Mouse (Mus musculus): ENCODE data around the gene AC109138.7.
"Not testable (repeated sequence)": the region's sequence is repeated elsewhere in the genome, so short reads cannot be mapped to it uniquely, and the experiment has no call there.

Gene AC109138.7

DNA sequence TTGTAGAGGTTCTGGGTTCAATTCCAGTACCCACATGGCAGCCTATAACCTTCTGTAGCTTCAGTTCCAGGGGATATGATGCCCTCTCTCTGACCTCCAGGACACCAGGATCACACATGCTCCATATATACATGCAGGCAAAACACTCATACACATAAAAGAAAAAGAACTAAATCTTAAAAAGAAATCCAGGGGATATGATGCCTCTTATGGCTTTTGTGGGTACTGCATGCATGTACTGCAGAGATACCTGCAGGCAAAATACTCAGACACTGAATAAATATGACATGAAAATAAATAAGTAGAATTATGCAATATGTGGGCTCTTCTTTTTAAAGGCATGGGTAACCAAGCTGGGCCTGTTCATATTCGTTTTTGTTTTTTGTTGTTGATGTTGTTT, 32.9 kb downstream of the AC109138.7 start:
- DNase-seq (ENCODE audit: low read depth in 2 of 2, low spot score in 2 of 2): peak in 1 of 2 experiments; percentile 38

DNA sequence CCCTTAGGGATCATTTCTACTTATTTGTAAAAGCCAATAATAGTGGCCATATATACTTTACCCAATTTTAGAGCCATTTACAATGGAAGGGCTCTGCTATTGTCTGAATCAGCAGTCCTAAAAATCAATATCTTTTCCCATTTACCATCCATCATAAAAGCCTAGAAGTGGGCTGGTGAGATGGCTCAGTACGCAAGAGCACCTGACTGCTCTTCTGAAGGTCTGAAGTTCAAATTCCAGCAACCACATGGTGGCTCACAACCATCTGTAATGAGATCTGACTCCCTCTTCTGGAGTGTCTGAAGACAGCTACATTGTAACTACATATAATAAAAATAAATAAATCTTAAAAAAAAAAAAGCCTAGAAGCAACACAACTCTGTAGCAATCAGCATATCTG, 34.5 kb downstream of the AC109138.7 start:
- DNase-seq (ENCODE audit: low read depth in 2 of 2, low spot score in 2 of 2): not testable (repeated sequence)

DNA sequence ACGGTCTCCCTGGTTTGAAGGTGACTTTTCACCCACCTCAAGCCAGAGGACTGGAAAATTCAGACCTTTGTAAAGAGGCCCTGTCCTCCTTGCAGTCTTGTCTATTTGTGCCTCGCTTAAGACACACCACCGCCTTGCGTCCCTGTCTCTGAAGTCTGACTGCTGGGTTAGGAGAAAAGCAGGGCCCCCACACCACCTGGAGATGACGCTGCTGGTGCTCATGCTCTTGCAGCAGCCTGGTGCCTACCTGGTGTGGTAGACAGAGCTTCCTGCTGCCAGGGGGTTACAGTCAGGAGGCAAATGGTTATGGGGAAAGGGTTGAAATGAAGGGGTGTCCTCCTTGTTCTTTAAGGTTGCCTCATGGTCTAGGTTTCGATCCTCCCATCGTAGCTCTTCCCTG, 40.1 kb downstream of the AC109138.7 start:
- DNase-seq (ENCODE audit: low read depth in 2 of 2, low spot score in 2 of 2): no peak

DNA sequence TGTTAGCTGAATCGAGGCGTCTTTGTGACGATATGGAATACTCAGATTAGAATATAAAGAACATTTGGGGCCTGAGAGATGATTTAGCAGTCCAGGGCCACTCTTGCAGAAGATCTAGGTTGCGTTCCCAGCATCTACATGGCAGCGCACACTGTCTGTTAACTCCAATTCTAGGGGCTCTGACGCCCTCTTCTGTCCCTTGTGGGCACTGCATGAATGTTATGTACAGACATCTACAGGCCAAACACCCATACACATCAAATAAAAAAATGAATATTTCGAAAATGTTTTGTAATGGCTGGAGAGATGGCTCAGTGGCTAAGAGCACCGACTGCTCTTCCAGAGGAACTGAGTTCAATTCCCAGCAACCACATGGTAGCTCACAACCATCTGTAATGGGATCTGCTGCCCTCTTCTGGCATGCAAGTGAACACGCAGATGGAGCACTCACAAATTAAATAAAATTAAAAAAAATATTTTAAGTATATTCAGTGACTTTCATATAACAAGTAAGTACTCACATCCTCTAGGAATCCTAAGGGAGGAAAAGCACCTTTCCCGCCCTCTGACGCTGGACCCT, 41.5 kb downstream of the AC109138.7 start:
- no peak for DNase-seq (ENCODE audit: low read depth in 2 of 2, low spot score in 2 of 2)

DNA sequence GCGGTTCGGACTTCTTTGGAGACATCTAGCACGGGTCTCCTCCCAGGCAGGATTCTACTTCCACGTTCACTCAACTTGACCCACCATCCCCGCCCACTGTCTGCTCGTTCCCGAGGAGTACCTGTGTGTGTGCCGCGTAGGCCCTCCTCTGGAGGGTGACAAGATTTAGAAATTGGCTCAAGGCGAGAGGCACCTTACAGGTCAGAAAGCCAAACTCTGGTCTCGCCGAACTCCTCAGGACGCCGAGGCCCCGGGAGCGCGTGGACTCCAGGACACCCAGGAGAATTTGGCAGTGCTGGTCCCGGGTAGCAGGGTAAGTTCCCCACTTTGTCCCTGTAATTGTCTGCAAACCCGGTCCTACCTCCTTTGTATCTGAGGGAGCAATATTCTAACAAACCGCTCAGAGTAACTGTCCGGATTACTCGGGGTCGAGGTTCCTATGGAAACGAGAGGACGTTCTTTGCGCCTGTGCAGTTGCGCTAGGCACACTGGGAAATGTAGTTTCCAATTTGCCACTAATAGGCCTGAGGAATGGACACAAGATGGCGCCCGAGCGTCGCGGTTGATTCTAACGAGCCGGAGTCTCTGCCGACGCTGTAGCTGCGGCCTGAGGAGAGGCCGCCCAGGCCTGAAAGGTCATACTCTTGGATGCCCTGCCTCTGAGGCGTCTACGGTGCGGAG, 43.2 kb downstream of the AC109138.7 start:
- DNase-seq (ENCODE audit: low read depth in 2 of 2, low spot score in 2 of 2): peak; percentile 78 to 86

DNA sequence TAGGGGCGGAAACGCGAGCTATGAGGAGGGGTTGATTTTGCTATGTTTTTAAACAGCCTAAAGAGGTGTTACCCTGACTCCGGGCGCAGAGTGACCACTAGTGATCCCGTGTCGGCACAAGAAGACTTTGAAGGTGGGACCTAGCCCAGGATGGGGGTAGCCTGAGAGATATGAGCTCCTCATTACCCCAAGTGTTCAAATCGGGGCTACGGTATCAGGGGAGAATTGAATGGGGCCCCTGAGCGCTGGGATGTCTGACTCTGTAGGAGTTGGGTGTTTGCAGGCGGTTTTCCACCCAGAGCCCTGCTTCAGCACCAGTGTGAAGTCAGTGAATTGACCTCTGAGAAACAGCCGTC, 43.7 kb downstream of the AC109138.7 start:
- no peak for DNase-seq (ENCODE audit: low read depth in 2 of 2, low spot score in 2 of 2)

DNA sequence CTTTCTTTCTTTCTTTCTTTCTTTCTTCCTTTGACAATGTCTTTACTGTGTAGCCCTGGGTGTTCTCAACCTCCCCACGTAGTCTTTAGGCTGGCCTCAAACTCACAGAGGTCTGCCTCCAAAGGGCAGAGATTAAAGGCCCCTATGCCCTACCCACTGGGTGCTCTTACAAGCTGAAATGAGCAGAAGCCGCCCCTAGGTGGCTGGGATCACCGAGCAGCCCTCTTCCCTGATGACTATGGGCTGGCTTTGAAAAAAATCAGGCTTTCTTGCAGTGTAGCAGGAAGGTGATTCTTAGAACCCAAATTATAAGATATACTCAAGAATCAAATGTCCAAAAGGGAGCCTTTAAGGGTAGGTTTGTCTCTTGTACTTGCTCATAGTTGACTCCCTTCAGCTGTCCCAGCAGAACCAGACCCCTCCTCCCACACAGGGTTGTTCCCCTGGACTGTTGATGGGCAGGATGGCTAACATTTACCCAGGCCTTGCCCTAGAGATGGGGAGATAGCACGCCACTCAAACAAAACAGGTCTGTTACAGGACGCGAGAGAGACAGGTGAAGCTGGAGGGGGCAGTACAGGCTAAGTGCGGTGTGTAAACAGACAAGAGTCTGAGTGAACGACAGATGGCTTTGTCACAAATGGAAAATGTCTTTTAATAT, 47.0 kb downstream of the AC109138.7 start:
- peak in 1 of 2 experiments; percentile 39 for DNase-seq (ENCODE audit: low read depth in 2 of 2, low spot score in 2 of 2)

DNA sequence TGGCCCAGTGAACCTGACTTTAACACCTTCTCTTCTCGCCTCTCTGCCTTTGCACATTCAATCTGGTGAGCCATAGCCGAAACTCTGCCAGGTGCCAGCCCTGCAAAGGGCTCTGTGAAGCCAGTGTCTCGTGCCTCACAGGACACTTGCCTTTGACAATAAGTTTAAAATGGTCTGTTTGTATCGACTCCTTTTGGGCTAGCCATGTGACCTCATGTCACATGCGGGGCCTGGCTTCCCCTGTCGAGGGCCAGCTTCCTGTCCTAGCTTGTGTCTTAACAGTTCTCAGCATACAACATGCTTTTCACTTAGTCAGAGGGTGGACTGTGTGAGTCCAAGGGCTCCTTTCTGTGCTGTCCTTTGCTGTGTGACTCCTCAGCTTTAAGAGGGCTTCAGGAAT, 48.6 kb downstream of the AC109138.7 start:
- no peak for DNase-seq (ENCODE audit: low read depth in 2 of 2, low spot score in 2 of 2)

DNA sequence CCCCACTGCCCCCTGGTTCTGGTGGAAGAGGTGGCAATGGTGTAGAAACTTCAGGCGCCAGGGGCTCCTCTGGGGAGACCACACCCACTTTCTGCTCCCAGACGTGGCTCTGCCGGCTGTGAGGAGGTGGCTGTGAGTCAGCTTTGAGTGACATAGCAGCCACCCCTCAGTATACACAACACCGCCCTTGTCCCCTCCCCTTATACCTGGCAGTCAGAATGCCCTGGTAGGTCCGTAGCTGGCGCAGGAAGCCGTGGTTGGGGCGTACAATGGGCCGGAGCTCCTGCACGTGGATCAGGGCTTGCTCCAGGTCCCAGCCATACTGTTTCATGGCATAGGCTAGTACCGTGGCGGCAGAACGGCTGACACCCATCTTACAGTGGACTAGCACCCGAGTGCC, 49.5 kb downstream of the AC109138.7 start:
- no peak for DNase-seq (ENCODE audit: low read depth in 2 of 2, low spot score in 2 of 2)

DNA sequence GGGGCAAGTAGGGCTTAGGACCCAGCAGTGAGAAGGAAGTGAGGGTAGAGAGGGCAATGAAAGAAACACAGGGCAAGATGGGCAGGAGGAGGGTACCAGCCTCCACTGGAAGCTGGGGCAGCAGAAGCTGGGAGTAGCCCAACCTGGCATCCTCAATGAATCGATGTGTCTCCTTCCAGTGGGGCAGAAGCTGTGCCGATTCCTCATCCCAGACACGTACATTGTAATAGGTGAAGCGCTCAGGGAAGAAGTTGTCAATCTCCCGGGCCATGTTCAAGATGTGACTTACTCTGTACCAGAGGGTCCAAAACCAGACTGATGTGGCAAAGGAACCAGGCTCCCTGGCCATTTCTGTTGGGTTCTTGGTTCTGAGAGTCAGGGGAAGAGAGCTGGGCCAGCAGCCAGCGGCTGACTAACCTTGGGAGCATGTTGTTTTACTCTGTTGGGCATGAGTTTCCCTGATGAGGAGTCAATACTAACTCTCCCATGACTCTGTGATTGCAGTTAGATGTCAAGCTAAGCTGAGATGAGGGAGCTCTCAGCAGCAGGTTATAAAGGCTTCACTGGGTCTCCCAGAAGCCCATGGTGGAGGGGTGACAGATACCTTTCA, 50.1 kb downstream of the AC109138.7 start:
- DNase-seq (ENCODE audit: low read depth in 2 of 2, low spot score in 2 of 2): no peak

DNA sequence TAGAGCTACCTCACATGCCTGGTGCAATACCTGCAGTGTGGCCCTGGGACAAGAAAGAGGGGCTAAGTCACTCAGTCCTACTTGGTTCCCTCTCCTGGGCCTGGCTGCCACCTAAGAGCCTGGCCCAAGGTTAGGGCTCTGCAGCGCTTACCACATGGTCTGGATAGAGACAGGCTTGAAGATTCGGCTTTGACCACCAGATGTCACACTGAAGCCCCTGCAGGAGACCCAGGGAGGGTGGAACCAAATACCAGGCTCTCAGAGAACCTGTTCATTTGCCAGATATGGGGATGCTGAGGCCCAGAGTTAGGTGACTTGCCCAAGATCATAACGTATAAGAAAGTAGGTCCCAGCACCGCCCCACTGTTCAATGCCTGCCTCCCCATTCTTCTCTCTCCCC, 51.8 kb downstream of the AC109138.7 start:
- DNase-seq (ENCODE audit: low read depth in 2 of 2, low spot score in 2 of 2): no peak

DNA sequence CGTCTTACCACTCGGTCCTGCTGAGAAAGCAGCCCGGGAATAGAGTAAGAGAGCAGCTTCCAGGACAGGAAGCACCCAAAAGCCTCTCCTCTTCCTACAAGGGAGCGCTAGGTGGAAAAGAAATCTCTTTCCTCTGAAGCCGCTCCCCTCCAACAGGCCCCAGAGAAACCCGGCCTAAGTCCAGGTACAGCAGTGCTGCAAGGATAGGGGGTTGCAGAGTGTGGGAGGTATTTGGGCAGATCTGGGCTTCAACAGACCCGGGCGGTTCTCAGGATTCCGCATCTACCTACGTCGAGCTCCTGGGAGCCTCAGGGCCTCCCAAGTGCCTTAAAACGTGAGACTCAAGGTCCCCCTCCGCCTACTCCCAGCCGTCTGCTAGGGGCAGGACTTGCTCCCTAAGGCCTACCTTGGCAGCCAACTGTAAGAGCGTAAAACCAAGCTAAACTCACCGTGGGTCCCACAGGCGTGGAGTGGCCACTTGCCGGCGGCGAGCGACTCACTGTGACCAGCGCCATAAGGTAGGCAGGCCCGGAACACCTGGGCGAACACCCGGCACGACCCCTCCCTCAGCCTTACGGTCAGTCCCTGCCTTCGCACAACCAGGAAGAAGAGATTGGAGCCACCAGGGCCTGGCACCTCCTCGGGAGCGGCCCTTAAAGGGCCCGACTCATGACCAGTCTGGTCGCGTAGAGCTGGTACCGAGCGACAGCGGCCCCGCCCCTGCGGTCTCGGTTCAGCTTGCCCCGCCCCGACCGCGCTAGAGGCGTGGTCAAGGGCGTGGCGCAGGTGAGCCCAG, 54.6 kb downstream of the AC109138.7 start, which contains the start of gene Ssh3:
Gene Ssh3, minus strand, starts transcription at position 615 of the 796 bp plus-strand sequence.
- peak; percentile 38 to 55 for DNase-seq (ENCODE audit: low read depth in 2 of 2, low spot score in 2 of 2)

DNA sequence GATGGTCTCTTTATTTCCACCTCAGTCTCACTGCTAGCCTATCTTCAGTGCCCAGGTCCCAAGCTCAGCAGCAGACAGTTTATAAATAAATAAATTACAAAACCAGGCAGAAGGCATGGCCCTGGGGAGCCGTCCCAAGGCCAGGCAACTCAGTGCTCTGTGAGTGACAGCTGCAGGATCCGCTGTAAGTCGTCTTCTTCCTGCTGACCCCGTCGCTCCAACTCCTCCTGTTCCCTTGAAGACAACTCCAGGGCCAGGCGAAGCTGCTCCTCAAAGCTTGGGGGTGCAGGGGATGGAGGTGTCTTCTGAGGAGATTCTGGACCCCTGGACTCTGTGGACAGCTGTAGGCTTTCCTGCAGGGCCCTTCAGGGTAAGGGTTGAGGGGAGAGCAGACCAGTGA, 56.0 kb downstream of the AC109138.7 start:
- no peak for DNase-seq (ENCODE audit: low read depth in 2 of 2, low spot score in 2 of 2)

DNA sequence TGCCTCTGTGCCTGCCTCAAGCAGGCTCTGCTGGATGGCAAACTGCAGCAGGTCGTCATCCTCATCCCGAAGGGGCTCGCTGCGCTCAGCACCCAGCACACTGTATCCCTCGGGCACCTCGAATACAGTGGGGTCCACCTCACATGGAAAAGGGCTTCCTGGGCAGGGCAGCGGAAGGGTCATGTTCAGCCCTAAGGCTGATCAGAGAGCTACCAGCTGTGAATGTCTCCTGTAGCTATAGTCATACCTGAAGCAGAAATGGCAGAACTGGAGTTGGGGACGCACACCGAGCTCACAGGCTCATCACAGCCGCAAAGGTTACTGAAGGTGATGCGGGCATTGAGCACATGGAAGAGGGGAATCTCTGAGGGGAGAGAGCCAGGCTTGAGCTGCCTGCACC, 56.8 kb downstream of the AC109138.7 start:
- DNase-seq (ENCODE audit: low read depth in 2 of 2, low spot score in 2 of 2): no peak

DNA sequence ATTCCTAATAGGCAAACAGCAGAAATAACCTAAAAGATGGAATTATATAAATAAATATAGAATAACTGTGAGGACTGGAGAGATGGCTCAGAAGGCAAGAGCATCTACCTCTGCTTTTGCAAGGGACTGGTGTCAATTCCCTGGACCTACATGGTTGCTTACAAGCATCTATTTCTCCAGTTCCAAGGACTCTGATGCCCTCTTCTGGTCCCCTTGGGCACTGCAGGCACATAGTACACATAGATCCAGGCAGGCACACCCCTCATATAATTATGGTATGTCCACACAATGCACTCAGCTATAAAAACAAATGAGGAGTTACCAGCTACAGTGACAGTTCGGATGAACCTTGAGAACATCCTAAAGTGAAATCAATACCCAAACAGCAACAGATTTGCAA, 65.3 kb downstream of the AC109138.7 start:
- DNase-seq (ENCODE audit: low read depth in 2 of 2, low spot score in 2 of 2): peak in 1 of 2 experiments; percentile 43

DNA sequence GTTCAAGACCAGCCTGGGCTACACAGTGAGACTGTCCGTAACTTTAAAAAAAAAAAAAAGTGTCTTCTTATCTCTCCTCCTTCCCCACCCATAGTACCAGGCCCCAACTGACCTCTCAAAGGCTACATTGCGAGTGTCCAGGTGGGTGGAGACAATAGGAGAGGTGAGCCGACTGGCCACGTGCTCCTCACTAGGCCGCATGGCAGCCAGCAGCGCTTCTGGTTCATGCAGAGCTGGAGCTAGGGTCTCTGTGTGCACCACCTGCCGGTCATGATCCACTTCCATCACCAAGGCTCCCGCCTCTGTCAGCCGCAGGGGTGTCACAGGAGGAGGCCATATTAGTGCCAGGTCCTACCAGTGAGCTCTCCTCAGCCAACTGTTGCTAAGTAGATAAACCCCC, 66.3 kb downstream of the AC109138.7 start:
- DNase-seq (ENCODE audit: low read depth in 2 of 2, low spot score in 2 of 2): no peak

Measured in CD8-positive naive resting alpha-beta T cell, adult 2 months (primary cell).